Mouse (Mus musculus) layer of hippocampus, postnatal 14 days (tissue): ENCODE measurements around the gene Itgb4. TPM values are rescaled to one million over a fixed set of nuclear protein-coding genes. Genes with fewer than 3 reads are reported as not detected.

Experiments
- DNase-seq, 2 experiments: peaks; one replicate each; pipeline ENCODE4 v3.0.0; 2021 to 2022; ENCODE audit warnings: low spot score in 2 of 2, mixed read lengths in 1 of 2
- long read RNA-seq, 2 experiments: library from polyadenylated mRNA; stranded (forward); transcript quantifications; one replicate each; pipeline ENCODE4 v2.0.0; 2021
- total RNA-seq, 2 experiments: library from RNA; stranded (reverse); gene quantifications; 2 replicates each; pipeline ENCODE4 v1.2.3; 2021

The Itgb4 gene
- total RNA-seq, result 1 to 10 TPM; 1.4 to 2.2 TPM
- long read RNA-seq, experiment 1, result 0 reads
- long read RNA-seq, experiment 2, partial matches to known transcripts, result 3 of 3 reads
- long read RNA-seq, experiment 2, other reads (novel, unspliced or antisense), result 0 of 3 reads

- DNase-seq, result no peak
Observed at GRCm38 (mm10) chr11:115974309-115975082, at the start of gene Itgb4. TSS of gene Itgb4 (plus strand) at chr11:115974709.

GRCm38 (mm10) chr11:115929031-115929430, 45.5 kb upstream of the Itgb4 start:
- no peak for DNase-seq

- no peak for DNase-seq
Observed at GRCm38 (mm10) chr11:115929818-115930217, 44.7 kb upstream of the Itgb4 start.

GRCm38 (mm10) chr11:115931235-115931634, 43.3 kb upstream of the Itgb4 start:
- DNase-seq, result no peak

- DNase-seq, result peak; percentile 96 to 99
Observed at GRCm38 (mm10) chr11:115933108-115933746, 41.3 kb upstream of the Itgb4 start, which contains the start of the genes Sap30bp and Recql5. TSS of gene Sap30bp (plus strand) at chr11:115933282. TSS of gene Recql5 (minus strand) at chr11:115933477.

GRCm38 (mm10) chr11:115933747-115934110, 40.8 kb upstream of the Itgb4 start:
- no peak for DNase-seq

GRCm38 (mm10) chr11:115939690-115940329, 34.7 kb upstream of the Itgb4 start:
- DNase-seq, result peak; percentile 56 to 81

- DNase-seq, result no peak
Observed at GRCm38 (mm10) chr11:115941980-115942379, 32.5 kb upstream of the Itgb4 start.

- no peak for DNase-seq
Observed at GRCm38 (mm10) chr11:115945247-115945646, 29.3 kb upstream of the Itgb4 start.

- DNase-seq, result no peak
Observed at GRCm38 (mm10) chr11:115946221-115946828, 28.2 kb upstream of the Itgb4 start.

- no peak for DNase-seq
Observed at GRCm38 (mm10) chr11:115948316-115948715, 26.2 kb upstream of the Itgb4 start.

GRCm38 (mm10) chr11:115950719-115951118, 23.8 kb upstream of the Itgb4 start:
- no peak for DNase-seq

GRCm38 (mm10) chr11:115954712-115955111, 19.8 kb upstream of the Itgb4 start:
- no peak for DNase-seq

GRCm38 (mm10) chr11:115955195-115955858, 19.2 kb upstream of the Itgb4 start:
- DNase-seq, result no peak

- no peak for DNase-seq
Observed at GRCm38 (mm10) chr11:115956453-115956852, 18.1 kb upstream of the Itgb4 start.

- DNase-seq, result no peak
Observed at GRCm38 (mm10) chr11:115957971-115958370, 16.5 kb upstream of the Itgb4 start.

GRCm38 (mm10) chr11:115959018-115959417, 15.5 kb upstream of the Itgb4 start:
- DNase-seq, result no peak

- DNase-seq, result no peak
Observed at GRCm38 (mm10) chr11:115962651-115963412, 11.7 kb upstream of the Itgb4 start.

- DNase-seq, result no peak
Observed at GRCm38 (mm10) chr11:115964977-115965604, 9.4 kb upstream of the Itgb4 start.
